Mouse (Mus musculus): ENCODE data around the gene Anxa8. TPM values are rescaled to one million over a fixed set of nuclear protein-coding genes. Genes with fewer than 3 reads are reported as not detected.

The Anxa8 gene
- total RNA-seq, 4 experiments from 2014 or later, result 0.60 to 0.96 (median 0.72) TPM

- DNase-seq (ENCODE audit: low spot score in 2 of 2), result no peak
Observed at GRCm38 (mm10) chr14:34119046-34119723, 33.4 kb downstream of the Anxa8 start.

GRCm38 (mm10) chr14:34120016-34120910 is 34.5 kb downstream of the Anxa8 start:
- DNase-seq (ENCODE audit: low spot score in 2 of 2), result no peak

GRCm38 (mm10) chr14:34120923-34121351 is 35.2 kb downstream of the Anxa8 start:
- no peak for DNase-seq (ENCODE audit: low spot score in 2 of 2)

GRCm38 (mm10) chr14:34121691-34122090 is 35.9 kb downstream of the Anxa8 start:
- DNase-seq (ENCODE audit: low spot score in 2 of 2), result no peak

- DNase-seq (ENCODE audit: low spot score in 2 of 2), result no peak
Observed at GRCm38 (mm10) chr14:34131216-34131615, 45.4 kb downstream of the Anxa8 start.

GRCm38 (mm10) chr14:34135391-34135790 is 49.6 kb downstream of the Anxa8 start:
- DNase-seq (ENCODE audit: low spot score in 2 of 2), result no peak

- no peak for DNase-seq (ENCODE audit: low spot score in 2 of 2)
Observed at GRCm38 (mm10) chr14:34139671-34140664, 54.2 kb downstream of the Anxa8 start.

GRCm38 (mm10) chr14:34142316-34142715 is 56.5 kb downstream of the Anxa8 start:
- DNase-seq (ENCODE audit: low spot score in 2 of 2), result no peak

- no peak for DNase-seq (ENCODE audit: low spot score in 2 of 2)
Observed at GRCm38 (mm10) chr14:34142915-34143314, 57.1 kb downstream of the Anxa8 start.

Other genes with a start within 250 kb of the Anxa8 start
- gene Gdf10, start 162.4 kb upstream of the Anxa8 start, total RNA-seq (2022), result 1 to 10 TPM; 2.8 to 3.4 (median 2.9) TPM
- gene Gdf2, start 144.9 kb upstream of the Anxa8 start, total RNA-seq (2022), result not detected
- gene Rbp3, start 132.0 kb upstream of the Anxa8 start, total RNA-seq (2022), result under 1 TPM in 1 of 4 experiments, not detected in 3; 0.32 TPM
- 1 to 10 TPM; 3.4 to 4.6 (median 4.2) TPM for gene Zfp488, start 107.2 kb upstream of the Anxa8 start, total RNA-seq (2022)
- not detected for gene Gm30083, start 70.8 kb upstream of the Anxa8 start, total RNA-seq (2022)
- gene Gm5460, start 69.2 kb upstream of the Anxa8 start, total RNA-seq (2022), result not detected
- not detected for gene Antxrl, start 33.3 kb upstream of the Anxa8 start, total RNA-seq (2022)
- not detected for gene A630023A22Rik, start 16.8 kb downstream of the Anxa8 start, total RNA-seq (2022)
- gene Npy4r, start 66.5 kb downstream of the Anxa8 start, total RNA-seq (2022), result not detected
- 1 to 10 TPM; 2.9 to 3.5 (median 3.2) TPM for gene Gprin2, start 115.7 kb downstream of the Anxa8 start, total RNA-seq (2022)
- gene Syt15, start 133.6 kb downstream of the Anxa8 start, total RNA-seq (2022), result under 1 TPM; 0.33 to 0.80 (median 0.52) TPM
- 10 to 100 TPM; 10.9 to 16.4 (median 12.1) TPM for gene Shld2, start 224.5 kb downstream of the Anxa8 start, total RNA-seq (2022)
- 100 to 1,000 TPM; 281 to 334 (median 318) TPM for gene Glud1, start 224.7 kb downstream of the Anxa8 start, total RNA-seq (2022)

All from left cerebral cortex, adult 8-10 months (tissue).